Mouse (Mus musculus) mouse embryonic stem cell (cell line): Measurements from ENCODE around the gene Hnrnpa0.

Experiments
- in situ Hi-C, 2 experiments: fragments of 300-500 bp; cut with MboI; formaldehyde crosslinking; loops; 1 replicate in 1 of 2; 3 replicates in 1 of 2; pipeline ENCODE4 v1.14.3; 2019 to 2020; ENCODE audit warnings: low sequenced_read_pairs in 2 of 2, low pct_unique_long_range_greater_than_20kb in 1 of 2, mixed read lengths in 1 of 2; ENCODE audit not compliant: unreplicated experiment in 1 of 2

Hnrnpa0 gene

GRCm38 (mm10) chr13:58090643-58091042 lies 37.7 kb downstream of the Hnrnpa0 start:
- in situ Hi-C loops: no loop called here

- in situ Hi-C loops: no loop called here
Observed at GRCm38 (mm10) chr13:58084396-58084795, 44.0 kb downstream of the Hnrnpa0 start.

GRCm38 (mm10) chr13:58083521-58083920 lies 44.8 kb downstream of the Hnrnpa0 start:
- in situ Hi-C loops: no loop called here

GRCm38 (mm10) chr13:58083048-58083447 lies 45.3 kb downstream of the Hnrnpa0 start:
- in situ Hi-C loops: no loop called here

- in situ Hi-C loops: no loop called here
Observed at GRCm38 (mm10) chr13:58078361-58078760, 50.0 kb downstream of the Hnrnpa0 start.
